Mouse (Mus musculus): ENCODE results near the gene Gfra4.

The Gfra4 gene

DNA sequence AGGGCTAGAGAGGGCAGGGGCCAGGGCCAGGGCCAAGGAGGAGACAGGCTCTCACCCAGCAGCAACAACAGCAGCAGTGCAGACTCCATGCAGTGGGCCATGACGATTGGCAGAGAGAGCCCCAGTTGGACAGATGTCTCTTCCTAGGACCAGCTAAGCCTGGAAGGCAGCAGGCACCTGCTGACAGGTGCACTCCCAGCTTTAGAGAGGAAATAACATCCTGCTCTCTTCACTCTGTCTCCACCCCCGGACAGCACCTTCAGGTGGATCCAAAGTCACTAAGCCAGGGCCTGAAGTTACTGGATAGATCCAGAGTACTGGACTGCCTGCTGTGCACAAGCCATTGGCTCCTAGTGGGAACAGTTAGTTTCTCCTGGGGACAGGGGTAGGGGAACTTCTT is at the start of gene Gfra4:
Gene Gfra4 (minus strand): TSS at position 101 of the 400 bp plus-strand sequence.
- DNase-seq: no peak

DNA sequence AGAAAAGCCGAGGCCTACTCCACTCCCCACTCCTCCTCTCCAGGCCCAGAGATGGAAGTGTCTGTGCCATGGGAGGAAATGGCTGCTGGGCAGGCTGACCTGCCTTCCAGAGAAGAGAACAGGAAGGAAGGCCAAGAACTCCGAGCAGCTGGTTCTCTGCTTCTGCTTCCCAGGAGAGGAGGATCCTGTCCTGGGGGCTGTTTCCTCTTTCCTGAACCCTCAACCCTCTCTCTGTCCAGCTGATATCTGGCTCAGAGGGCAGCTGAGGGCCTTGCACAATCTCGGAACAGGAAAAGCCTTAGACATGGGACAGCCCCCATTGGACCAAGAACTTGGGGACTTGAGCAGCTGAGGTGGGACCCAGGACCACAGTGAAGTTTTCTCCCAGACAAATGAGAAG is 48.0 kb upstream of the Gfra4 start:
- no peak for DNase-seq

GRCm38 (mm10) chr2:131089634-131090033 is 46.7 kb upstream of the Gfra4 start:
- no peak for DNase-seq

GRCm38 (mm10) chr2:131088581-131088980 is 45.7 kb upstream of the Gfra4 start:
- DNase-seq: no peak

- DNase-seq: no peak
These were observed 43.9 kb upstream of the Gfra4 start, which contains the start of gene Siglec1 for GRCm38 (mm10) chr2:131086667-131087390. TSS of gene Siglec1 (minus strand) at chr2:131086765.

DNA sequence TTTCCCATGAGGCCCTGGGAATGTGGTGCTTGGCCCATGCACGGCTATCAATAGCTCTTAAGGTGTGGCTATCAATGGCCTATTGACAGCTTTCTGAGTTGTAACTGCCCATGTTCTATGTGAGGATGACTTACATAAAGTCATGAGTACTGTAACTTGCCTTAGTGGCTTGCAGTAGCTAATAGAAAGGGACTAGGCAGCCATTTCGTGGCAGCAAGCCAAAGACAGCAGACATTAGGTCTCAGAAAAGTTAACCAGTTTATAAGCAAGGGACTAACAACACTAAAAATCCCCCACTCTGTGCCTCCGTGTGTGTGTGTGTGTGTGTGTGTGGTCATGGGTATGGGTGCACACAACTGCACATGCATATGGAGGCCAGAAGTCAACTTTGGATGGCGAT is 41.3 kb upstream of the Gfra4 start:
- no peak for DNase-seq

- no peak for DNase-seq
These were observed 37.6 kb upstream of the Gfra4 start for GRCm38 (mm10) chr2:131080507-131080906.

GRCm38 (mm10) chr2:131072536-131072935 is 29.6 kb upstream of the Gfra4 start:
- no peak for DNase-seq

- no peak for DNase-seq
These were observed 24.6 kb upstream of the Gfra4 start for GRCm38 (mm10) chr2:131067481-131067880.

GRCm38 (mm10) chr2:131066342-131066741 is 23.5 kb upstream of the Gfra4 start:
- DNase-seq: no peak

DNA sequence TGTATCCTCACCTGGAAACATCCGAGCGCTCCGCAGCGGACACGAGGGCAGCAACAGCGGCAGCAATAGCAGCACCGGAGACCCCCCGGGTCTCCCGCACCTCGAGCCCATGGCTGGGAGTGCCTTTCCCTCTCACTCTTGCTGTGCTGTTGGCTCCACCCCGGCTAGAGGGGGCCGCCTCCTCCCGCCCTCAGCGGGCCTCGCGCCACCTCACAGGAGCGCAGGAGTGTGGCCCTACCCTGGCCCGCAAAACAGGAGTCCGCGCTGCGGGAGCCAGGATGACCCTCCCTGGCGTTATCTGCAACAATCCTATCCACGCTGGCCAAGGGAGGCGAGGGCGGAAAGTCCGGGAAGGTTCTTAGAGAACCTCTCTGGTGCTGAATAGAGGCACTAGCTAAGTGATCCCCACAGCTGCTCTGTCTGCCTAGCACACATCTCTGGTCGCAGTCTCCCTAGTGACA is 20.5 kb upstream of the Gfra4 start, which contains the start of gene Adam33:
Gene Adam33 (minus strand): TSS at position 411 of the 461 bp plus-strand sequence.
- DNase-seq: no peak

- DNase-seq: no peak
These were observed 18.7 kb upstream of the Gfra4 start for GRCm38 (mm10) chr2:131061607-131062006.

GRCm38 (mm10) chr2:131060784-131061183 is 17.9 kb upstream of the Gfra4 start:
- DNase-seq: no peak

- DNase-seq: no peak
These were observed 17.1 kb upstream of the Gfra4 start for GRCm38 (mm10) chr2:131059781-131060540.

DNA sequence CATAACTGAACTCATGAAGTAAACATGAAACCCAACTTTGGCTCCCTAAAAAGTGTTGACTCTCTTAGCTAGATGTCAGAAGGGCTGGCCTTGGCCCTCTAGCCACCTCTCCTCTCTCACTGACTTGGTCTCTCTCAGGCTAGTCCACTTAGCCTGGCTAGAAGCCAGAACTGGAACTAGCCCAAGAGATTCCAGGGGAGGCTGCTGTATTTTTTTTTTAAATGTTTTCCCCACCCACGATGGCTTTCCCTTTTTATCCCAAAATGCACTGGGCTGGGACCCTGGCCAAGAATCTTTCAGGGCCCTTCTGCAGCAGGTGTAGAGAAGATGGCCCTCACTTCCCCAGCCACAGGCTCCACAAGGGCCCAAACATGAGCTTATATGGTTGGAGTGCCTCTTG is 16.5 kb upstream of the Gfra4 start:
- DNase-seq: no peak

DNA sequence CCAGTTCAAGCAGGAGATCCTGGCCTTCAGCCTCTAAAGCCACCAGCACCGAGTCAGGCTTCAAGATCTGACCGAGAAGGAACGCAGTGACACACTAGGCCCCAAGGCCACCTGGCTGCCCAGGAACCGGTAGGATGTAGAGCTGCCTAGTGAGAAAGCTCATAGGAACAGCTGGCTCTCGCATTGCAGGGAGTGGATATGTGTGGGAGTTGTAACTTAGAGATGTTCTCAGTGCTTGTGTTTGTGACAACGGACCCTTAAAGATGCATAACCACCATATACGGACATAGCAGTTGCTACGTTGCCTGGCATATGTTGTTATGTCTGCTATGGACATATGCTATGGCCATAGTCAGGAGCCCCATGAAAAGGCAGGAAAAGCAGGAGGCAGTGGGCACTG is 15.8 kb upstream of the Gfra4 start:
- no peak for DNase-seq

- peak; percentile 29 for DNase-seq
These were observed 13.3 kb upstream of the Gfra4 start for GRCm38 (mm10) chr2:131056191-131056590.

GRCm38 (mm10) chr2:131055631-131056030 is 12.7 kb upstream of the Gfra4 start:
- DNase-seq: peak; percentile 54

DNA sequence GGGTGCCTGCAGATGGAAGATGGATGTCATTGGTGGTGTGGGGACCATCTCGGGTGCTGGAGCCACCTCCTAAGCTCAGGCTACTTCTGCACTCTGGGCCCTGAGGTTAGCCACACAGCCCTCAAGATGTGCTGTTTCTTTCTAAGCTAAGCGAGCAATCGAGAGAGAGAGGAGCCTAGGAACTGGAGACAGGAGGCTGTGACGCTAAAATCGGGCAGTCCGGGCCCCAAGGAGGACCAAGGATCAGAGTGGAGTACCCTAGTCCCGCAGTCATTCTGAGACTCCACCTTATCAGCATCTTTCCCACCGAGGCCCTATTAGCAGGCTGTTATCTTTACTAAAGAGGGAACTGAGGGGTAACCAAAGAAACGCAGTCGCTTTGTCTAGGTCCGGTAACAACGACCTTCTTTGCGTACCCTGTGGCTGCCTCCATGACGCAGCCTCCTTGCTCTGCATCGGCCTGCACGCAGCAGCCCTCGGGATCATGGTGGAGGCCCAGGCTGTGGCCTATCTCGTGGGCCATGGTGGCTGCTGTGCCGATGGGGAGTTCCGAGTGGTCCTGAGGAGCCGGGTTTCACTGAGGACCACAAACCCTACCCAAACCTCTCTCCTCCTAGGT is 11.9 kb upstream of the Gfra4 start:
- no peak for DNase-seq

- DNase-seq: peak; percentile 34
These were observed 11.2 kb upstream of the Gfra4 start for GRCm38 (mm10) chr2:131053851-131054645.

DNA sequence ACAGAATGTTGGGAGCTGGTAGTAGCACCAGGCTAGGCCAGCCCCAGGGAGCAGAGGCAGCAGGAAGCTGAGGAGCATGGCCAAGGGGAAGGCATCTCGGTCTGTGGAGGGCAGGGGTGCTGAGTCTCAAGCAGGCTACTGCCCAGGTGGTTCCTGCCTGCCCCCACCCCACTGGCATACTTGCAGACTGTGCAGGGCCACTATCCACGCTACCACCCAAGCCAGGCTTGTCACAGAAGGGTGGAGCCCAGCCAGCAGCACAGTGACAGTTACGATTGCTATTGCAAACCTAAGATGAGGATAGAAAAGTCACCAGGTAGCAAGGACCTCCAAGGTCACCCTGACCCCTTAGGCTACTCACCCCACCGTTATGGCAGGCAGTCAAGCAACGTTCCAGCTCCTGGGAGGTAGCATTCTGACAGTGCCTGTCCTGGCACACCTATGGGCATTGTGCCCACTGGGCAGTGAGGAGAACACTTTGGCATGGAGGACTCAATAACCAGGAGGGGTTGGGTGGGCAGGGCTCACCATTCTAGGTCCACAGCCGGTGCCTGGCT is 10.1 kb upstream of the Gfra4 start:
- DNase-seq: no peak

DNA sequence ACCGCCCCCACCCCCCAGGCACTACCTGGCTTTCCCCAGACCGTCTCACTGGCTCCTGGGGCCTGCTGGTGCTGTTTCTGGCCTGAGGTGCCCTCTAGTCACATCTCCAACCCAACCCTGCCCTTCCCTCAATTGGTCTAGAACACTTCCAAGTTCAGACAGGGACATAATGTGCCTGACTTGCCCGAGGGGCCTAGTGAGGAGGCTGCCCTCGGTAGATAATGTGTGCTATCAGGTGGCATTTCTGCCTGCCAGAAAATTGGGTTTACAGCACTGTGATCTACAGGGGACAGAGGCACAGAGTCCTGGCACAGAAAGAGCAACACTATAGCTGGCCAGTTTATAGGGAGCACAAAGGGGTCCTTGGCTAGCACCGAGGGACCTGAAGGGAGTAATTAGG is 9.2 kb upstream of the Gfra4 start:
- DNase-seq: no peak

Measured in thymus, postnatal 25 days (tissue).